Mouse (Mus musculus) frontal cortex, postnatal 36 days (tissue): ENCODE results near the gene H2al1k.
A peak's percentile ranks its signal among the peaks of the same experiment; 100 is the strongest.
"Not testable (repeated sequence)": the region's sequence is repeated elsewhere in the genome, so short reads cannot be mapped to it uniquely, and the experiment has no call there.

ENCODE experiments used
- DNase-seq, 2 experiments: peaks; one replicate each; pipeline ENCODE4 v3.0.0; 2022; ENCODE audit warnings: low spot score in 2 of 2

H2al1k gene

GRCm38 (mm10) chrX:9350327-9350726, at the start of gene H2al1k:
Gene H2al1k, plus strand, starts transcription at chrX:9350627.
- DNase-seq = not testable (repeated sequence)

- DNase-seq = no peak
Measured at GRCm38 (mm10) chrX:9302791-9303190, 47.6 kb upstream of the H2al1k start.

DNA sequence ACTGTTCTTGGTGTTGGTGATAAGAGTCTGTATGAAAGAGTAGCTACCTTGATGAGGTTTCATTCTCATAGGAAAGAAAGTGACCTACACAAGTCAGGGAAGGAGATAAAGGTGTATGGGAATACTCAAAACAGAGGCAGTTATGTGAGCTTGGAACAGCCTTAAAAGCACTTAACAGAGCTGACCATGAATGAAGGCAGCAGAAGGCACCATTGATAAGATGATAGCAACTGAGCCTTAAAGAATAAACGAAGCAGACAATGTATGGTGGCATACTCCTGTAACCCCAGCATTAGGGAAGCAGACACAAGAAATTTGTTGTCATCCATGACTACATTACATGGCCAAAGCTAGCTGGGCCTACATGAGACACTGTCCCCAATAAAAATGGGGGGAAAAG, 47.0 kb upstream of the H2al1k start:
- no peak for DNase-seq

- DNase-seq = not testable (repeated sequence)
Measured at GRCm38 (mm10) chrX:9316457-9316856, 34.0 kb upstream of the H2al1k start.

- not testable (repeated sequence) for DNase-seq
Measured at GRCm38 (mm10) chrX:9327954-9328353, 22.5 kb upstream of the H2al1k start.

DNA sequence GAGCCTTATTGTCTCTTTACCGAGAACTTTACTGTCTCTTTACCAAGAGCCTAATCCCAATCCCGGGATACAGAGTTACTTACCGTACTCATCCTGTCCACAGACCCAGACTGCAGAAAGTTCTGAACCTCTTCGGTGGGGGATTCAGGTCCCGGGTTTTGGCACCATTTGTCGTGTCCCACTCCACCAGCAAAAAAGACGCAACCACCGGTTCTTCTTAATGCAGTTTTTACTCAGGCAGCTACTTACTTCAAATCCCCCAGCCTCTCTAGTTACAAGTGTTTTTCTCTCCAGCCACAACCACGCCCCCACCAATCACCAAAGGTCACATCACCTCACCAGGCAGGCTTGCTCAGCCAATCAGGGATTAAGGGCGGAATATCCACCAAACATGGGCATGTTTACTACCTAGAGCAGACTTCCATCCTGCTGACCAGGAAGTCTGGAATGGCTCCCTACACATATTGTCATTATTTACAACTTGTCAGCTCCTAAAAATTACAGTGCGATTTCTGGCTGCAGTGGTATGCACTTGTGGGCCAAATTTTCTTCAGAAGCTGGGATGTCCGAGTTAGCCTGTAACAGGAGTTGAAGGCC, 18.0 kb upstream of the H2al1k start:
- not testable (repeated sequence) for DNase-seq

DNA sequence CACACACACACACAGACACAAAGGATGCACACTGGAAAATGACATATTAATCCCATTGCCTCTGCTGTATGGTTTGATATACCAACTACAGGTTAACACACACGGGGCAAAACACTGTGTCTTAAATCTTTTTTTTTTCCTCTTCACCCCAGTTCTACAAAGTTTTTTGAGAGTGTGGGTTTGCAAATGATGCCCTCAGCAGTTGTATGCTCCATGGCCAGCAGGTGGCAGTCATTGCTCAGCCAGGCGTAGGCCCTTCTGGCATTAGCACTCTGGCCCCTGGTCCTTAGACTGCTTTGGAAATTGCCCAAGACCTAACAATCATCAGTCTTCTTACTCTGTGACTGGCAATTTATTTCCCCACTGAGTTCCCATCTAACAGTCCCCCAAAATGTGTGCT, 17.4 kb upstream of the H2al1k start:
- DNase-seq = peak; percentile 8 to 26

DNA sequence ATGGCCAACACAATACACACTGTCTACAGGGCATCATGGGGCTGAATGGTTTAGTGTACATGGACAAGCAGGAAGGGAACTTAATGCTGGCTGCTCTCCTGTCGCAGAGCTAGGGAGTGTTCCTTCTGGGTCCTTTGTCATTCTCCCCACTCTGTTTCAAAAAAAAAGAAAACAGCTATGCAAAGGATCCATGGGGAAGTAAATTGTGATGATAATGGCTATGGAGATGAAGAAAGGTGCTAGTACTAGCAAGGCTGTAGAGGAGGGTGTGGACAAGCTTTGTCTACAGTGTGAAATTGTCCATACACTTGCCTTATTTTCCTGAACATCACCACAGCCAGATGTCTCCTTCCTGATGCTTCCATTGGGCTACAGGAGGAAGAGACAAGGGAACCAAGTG, 15.4 kb upstream of the H2al1k start:
- DNase-seq = not testable (repeated sequence)

DNA sequence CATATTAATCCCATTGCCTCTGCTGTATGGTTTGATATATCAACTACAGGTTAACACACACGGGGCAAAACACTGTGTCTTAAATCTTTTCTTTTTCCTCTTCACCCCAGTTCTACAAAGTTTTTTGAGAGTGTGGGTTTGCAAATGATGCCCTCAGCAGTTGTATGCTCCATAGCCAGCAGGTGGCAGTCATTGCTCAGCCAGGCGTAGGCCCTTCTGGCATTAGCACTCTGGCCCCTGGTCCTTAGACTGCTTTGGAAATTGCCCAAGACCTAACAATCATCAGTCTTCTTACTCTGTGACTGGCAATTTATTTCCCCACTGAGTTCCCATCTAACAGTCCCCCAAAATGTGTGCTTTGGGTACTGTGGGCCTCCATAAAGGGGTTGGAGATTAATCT, 23.6 kb downstream of the H2al1k start:
- peak in 1 of 2 experiments; percentile 1 for DNase-seq

DNA sequence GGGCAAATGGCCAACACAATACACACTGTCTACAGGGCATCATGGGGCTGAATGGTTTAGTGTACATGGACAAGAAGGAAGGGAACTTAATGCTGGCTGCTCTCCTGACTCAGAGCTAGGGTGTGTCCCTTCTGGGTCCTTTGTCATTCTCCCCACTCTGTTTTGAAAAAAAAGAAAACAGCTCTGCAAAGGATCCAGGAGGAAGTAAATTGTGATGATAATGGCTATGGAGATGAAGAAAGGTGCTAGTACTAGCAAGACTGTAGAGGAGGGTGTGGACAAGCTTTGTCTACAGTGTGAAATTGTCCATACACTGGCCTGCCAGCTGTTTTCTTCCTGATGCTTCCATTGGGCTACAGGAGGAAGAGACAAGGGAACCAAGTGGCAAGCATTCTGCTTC, 25.5 kb downstream of the H2al1k start:
- not testable (repeated sequence) for DNase-seq
